Mouse (Mus musculus) regulatory T cell (primary cell): ENCODE results near the gene Golga5.

Source experiments
- in situ Hi-C: fragments of 300-600 bp; cut with MboI, MseI; formaldehyde crosslinking; loops from one replicate; pipeline ENCODE4 v1.15.1; 2025; ENCODE audit warnings: high pct_unique_total_duplicates

Golga5 gene

GRCm38 (mm10) chr12:102468894-102469764 is at the start of gene Golga5:
Golga5 (plus strand) TSS chr12:102469135.
- in situ Hi-C loops = loop anchor here (10.0 kb wide), 1 partner anchor 1374 kb away; no protein-coding TSS in a partner anchor

DNA sequence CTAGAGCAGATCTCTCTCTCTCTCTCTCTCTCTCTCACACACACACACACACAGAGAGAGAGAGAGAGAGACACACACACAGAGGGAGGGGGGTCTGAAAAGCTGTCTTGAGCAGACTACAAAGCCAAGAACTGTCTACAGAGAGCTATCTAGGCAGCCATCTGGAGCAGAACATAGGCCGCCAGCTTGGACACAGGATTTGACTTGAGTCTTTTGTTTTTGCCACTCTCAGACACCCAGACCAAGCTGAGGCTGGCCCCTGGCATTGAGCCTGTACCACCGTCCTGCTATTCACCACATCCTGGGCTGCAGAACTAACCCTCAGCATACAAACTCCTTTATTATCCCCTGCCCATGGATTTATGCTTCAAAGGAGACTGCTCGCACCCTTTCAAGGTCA is 49.4 kb upstream of the Golga5 start:
- in situ Hi-C loops = no loop called here

GRCm38 (mm10) chr12:102420168-102420890 is 48.6 kb upstream of the Golga5 start:
- in situ Hi-C loops = no loop called here

- in situ Hi-C loops = no loop called here
Measured at GRCm38 (mm10) chr12:102422065-102422464, 46.9 kb upstream of the Golga5 start.

- in situ Hi-C loops = no loop called here
Measured at GRCm38 (mm10) chr12:102422623-102423320, 46.2 kb upstream of the Golga5 start.

GRCm38 (mm10) chr12:102423625-102424024 is 45.3 kb upstream of the Golga5 start:
- in situ Hi-C loops = no loop called here

DNA sequence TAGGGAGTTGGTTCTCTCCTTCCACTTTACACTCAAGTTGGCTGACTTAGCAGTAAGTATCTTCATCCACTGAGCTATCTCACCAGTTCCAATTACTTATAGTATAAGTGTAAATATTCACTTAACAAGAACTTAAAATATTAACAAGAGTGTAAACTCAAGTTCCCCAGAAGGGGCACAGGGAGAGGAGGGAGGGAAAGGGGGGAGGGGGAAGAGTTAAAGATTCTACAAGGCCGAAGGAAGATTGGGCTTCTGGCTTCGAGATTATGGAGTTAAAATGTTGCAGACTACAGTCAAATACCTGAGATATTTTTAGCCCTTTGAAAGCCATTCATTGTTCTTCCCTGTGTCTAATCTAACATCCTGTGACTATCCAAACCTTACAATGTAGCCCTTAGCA is 44.5 kb upstream of the Golga5 start:
- in situ Hi-C loops = no loop called here

- in situ Hi-C loops = no loop called here
Measured at GRCm38 (mm10) chr12:102425048-102425578, 43.8 kb upstream of the Golga5 start.

DNA sequence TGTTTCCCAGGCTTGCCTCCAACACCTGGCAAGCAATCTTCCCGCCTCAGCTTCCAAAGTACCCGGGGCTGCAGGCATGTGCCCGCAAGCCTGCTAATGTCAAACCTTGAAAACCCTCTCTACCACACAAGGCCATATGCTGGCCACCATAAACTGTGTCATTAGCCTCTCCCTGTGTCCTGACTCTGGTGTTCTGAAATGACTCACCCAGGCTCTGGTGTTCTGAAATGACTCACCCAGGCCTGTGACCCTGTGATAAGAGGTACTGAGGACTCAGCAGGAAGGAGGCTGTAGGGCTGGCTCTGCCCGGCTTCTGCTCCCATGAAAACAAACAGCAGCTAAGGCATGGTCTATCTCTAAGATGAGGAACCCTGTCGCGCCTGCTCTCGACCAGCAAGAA is 42.6 kb upstream of the Golga5 start:
- in situ Hi-C loops = no loop called here

GRCm38 (mm10) chr12:102429656-102430055 is 39.3 kb upstream of the Golga5 start:
- in situ Hi-C loops = no loop called here

DNA sequence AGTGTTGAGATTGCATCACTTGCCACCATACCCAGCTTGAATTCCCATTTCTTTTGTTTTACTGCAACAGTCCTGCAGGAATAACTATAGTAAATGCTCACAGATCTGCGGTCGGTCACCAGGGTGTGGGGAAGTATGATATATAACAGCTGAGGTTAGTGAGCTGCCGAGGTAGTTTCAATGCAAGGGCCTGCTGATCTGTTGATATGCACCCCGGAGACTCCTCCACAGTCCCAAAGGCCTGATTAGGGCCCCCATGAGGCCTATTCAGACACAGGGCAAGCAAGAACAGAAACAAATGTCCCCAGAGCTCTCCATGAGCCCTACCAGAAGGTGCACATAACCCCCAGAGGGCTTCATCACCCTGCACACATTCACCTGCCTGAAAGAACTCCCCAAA is 38.7 kb upstream of the Golga5 start:
- in situ Hi-C loops = no loop called here

- in situ Hi-C loops = no loop called here
Measured at GRCm38 (mm10) chr12:102432238-102432637, 36.7 kb upstream of the Golga5 start.

GRCm38 (mm10) chr12:102434107-102434506 is 34.8 kb upstream of the Golga5 start:
- in situ Hi-C loops = no loop called here

DNA sequence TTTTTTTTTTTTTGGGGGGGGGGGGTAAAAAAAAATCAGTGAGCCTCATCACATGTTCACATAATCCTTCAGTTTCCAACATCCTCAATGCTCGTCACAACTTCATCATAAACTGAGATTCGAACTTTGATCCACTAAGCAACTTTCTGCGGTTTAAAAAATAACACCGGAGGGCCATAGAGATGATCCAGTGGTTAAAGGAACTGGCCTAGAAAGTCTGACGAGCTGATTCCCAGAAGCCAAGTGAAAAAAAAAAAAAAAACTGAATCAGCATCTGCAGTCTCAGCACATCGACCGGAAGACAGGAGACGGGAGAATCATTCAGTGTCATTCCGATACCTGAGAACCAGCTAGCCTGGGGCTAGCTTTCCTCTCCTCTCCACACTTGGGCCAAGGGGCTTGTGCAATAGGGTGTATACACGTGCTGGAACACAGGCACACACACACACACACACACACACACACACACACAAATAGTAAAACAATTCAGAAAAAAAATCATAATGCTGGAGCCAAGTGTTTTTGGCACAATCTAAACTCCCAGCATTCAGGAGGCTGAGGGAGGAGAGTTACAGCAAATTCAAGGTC is 31.9 kb upstream of the Golga5 start:
- in situ Hi-C loops = no loop called here

GRCm38 (mm10) chr12:102437952-102438351 is 31.0 kb upstream of the Golga5 start:
- in situ Hi-C loops = no loop called here

DNA sequence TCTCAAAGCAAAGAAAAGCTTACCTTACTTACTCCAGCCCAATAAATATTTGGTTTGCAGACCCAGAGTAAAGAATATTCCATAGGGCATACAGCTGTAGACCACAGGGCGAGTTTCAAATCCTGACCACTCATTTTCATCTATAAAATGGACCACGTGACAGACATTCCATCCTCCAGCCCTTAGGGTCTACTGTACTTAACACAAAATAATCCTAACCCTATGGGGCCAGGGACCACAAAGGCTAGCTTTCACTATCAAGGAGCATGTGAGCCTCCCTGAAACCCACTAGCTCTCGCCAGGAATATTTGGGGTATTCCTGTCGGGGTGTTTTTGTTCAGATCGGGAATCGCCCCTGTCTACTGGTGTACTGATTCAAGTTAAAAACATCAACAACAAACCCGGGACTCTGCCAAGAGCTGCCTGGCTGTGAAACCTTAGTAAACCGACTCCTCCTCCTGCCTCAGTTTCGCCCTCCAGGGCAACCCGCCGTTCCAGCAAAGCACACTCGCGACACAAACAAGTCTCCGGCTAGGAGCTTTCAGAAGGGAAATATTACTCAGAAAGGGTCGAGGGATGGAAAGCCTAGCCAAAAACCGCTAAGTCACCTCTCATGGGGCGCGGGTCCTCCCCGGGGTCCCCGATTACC is 29.8 kb upstream of the Golga5 start:
- in situ Hi-C loops = no loop called here

DNA sequence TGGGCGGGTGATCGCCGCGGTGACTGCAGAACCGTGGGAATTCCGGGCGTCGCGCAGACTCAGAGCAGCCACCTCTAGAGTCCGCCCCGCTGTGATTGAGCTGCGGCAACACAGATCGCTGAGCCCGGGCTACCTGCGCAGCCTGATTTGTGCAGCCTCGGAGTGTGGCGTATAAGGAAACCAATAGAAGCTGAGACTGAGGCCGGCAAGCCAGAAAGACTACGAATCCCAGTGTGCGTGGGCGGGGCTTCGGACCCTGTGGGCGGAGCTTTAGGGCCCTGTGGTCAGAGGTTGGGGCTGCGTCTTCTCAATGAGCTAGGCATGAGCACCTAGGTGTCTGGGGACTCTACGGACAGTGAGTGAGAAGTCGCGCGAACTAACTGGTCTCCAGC is 29.3 kb upstream of the Golga5 start, which contains the start of gene Lgmn:
Gene Lgmn, minus strand, starts transcription at position 182 of the 392 bp plus-strand sequence.
- in situ Hi-C loops = no loop called here

DNA sequence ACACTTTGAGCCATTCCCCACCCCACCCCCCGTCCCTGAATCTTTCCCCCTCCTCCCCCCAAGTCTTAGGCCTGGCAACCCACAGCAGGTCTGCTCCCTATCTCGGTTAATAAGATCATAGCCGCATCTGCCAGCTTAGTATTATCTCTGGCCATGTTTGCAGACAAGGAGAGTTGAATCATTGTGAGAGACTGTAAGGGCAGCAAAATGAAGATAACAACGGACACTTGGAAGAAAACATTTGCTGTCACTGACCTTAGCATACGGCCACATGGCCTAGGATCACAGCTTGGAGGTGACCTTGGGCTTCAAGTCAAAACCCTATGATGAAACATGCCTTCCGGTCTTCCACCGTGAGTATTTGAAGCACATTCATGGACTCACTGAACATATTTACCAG is 28.4 kb upstream of the Golga5 start:
- in situ Hi-C loops = no loop called here

- in situ Hi-C loops = no loop called here
Measured at GRCm38 (mm10) chr12:102441141-102441540, 27.8 kb upstream of the Golga5 start.

DNA sequence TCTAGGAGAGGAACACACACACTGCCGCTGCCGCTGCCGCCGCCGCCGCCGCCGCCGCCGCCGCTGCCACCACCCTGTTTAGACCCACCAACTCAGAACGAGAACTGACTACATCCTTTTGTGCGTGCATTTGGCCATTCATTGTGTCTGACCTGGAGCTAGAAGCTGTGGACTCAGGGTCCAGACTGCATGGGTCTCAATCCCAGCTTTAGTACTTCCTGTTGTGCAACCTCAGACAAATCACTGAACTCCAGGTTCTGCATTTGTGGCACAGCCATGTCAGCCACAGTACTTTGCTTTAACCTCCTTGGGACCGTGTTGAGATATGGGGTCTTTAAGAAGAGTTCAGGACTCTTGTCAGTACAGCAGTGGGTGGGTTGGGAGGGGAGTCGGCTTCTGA is 26.3 kb upstream of the Golga5 start:
- in situ Hi-C loops = no loop called here

DNA sequence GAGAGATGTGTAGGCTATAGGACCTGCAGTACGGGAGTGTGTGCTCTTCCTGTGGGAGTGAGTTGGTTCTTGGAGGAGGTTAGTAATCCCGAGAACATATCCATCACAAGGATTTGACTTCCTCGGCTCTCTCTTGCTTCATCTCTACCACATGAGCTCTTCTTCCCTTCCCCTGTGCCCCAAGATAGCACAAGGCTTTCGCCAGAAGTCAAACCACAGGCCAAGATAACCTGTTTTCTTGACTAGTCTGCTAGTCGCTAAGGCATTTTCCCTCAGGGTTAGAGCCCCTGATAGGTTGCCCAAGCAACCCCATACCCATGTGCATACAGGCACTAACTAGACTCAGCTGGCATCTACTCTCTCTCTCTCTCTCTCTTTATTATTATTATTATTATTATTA is 25.3 kb upstream of the Golga5 start:
- in situ Hi-C loops = no loop called here
